Mouse (Mus musculus): Measurements from ENCODE around the gene Nufip2. TPM values are rescaled to one million over a fixed set of nuclear protein-coding genes. Genes with fewer than 3 reads are reported as not detected.
"Not testable (repeated sequence)": the region's sequence is repeated elsewhere in the genome, so short reads cannot be mapped to it uniquely, and the experiment has no call there.

The Nufip2 gene
- total RNA-seq (2021), result 10 to 100 TPM; 84.8 to 92.9 TPM

DNA sequence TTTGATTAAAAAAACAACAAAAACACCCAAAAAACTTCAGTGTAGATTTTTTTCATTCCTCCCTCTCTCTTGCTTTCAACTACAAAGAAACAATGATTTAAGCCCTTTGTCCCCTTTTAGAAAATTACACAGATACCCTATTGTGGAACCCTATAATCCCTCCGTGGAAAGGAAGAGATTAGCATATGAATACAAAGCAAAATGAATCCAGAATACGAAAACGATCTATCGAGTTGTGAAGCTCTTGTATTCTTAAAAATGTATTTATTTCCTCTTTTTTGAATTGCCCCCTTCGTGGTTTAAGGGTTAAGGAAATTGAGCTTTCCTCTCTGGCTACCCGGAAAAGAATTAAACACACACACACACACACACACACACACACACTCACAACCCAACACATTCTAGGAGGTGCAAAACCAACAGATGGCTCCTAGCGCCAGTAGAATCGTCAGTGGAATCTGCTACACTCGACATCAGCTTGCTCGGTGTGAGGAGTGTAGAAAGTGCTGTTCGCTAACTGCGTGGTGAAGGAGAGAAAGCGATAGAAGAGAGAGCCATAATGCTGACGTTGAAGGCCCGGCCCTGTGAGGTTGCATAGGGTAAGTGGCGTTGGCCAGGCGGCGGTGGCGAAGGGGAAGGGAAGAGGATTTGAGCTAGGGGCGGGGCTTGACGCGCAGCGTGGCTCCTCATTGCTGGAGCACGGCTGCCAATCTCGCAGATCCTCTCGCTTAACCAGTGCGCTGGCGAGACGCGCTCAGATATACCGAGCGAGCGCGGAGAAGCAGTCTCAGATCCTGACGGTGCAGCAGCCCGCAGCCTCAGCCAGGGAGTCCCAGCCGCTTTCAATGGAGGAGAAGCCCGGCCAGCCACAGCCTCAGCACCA lies at the start of gene Nufip2:
Gene Nufip2 (plus strand): TSS at position 773 of the 883 bp plus-strand sequence.
- peak; percentile 99 for DNase-seq

DNA sequence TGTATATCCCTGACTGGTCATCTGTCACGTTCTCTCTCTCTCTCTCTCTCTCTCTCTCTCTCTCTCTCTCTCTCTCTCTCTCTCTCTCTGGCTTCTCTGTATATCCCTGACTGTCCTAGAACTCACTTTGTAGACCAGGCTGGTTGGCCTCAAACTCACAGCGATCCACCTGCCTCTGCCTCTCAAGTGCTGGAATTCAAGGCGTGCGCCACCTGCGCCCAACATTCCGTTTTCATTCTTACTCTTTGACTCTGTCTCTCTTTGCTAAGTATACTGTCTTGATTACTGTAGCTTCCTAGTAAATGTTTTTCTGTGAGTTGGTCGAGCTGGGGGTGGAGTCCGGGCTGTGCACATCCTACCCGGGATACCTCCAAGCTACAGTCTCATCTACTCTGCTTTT lies 44.6 kb upstream of the Nufip2 start:
- no peak for DNase-seq

DNA sequence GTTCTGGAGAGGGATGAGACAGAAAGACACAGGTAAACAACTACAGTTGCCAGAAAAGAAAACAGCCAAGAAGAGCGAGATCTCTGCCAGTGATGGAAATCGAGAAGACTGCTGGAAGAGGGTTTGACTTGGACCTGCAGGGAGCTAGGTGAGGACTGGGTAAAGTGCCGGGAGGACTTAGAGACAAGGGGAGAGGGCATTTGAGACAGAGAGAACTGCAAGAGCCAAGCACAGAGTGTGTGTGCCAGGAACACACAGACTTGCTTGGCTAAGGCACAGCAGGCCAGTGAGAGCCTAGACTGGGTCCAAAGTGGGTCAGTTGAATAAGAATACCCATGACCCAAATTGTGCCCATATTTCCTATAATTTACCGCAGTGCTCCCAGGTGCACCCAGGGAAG lies 40.5 kb upstream of the Nufip2 start:
- DNase-seq, result peak; percentile 19 to 20

DNA sequence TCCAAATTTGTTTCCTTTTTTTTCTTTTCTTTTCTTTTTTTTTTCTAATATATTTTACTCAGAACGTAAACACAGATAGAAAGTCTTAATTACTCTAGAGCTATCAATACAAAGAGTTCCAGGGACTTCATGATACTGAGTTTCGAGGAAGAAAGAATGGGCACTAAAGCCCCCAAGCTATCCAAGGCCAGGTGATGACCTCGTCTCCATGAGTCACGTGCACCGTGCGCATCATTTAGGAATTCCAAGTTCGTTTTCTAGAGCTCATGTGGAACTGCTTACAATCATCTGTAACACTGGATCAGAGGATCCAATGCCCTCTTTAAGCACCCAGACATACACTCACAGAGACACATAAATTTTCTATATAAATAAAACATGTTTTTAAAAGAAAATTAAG lies 37.1 kb upstream of the Nufip2 start:
- no peak for DNase-seq

DNA sequence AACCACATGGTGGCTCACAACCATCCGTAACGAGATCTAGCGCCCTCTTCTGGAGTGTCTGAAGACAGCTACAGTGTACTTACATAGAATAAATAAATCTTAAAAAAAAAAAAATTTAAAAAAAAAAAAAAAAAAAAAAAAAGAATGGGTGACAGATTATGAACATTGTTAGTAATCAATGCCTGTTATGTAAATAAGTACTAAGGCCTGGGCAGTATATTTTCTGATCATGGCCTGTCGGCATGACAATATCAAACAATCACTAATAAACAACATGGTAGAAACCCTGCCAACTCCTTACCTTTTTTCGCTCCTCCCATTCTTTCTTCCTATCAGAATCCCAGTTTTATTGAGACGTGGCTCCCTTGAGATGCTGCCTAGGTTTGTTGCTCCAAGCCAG lies 33.5 kb upstream of the Nufip2 start:
- no peak for DNase-seq

DNA sequence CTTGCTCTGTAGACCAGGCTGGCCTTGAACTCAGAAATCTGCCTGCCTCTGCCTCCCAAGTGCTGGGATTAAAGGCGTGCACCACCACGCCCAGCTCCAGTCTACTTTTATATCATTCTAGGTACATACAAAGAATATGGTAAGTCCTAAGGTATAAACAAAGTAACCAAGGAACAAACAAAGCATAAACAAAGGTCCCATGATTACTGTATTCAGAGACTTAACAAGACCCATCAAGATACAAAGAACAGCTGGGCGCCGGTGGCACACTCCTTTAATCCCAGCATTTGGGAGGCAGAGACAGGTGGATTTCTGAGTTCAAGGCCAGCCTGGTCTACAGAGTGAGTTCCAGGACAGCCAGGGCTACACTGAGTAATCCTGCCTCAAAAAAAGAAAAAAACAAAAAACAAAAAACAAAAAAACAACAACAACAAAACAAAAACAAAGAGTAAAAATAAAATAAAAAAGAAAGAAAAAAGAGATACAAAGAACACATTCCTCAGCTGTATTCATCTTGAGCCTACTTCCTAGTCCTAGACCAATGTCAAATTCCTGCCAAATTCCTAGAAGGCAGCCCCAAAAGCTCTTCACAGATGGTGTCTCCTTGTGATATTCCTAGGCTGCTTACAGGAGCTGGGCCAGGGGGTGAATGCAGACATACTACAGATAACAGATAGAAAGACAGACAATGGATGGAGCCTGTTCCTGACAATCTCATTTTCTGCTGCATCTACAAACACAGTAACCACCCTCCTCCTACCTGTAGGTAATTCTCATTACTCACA lies 32.4 kb upstream of the Nufip2 start:
- not testable (repeated sequence) for DNase-seq

DNA sequence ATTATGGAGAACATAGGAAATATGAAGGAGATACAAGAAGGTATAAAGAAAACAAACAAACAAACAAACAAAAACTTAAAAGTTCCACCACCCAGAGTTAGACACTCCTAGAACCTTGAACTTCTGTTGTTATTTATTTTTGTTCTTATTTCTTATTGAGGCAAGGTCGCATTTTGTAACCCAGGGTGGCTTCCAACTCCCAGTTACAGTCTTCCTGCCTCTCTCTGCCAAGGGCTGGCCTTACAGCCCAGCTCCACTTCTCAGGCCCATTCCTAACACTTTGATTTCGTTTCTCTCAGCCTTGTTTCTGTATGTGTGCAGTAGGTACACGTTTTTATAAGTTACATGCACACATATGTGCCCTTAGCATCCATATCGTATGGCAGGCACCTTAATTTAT lies 26.0 kb upstream of the Nufip2 start:
- DNase-seq, result no peak

DNA sequence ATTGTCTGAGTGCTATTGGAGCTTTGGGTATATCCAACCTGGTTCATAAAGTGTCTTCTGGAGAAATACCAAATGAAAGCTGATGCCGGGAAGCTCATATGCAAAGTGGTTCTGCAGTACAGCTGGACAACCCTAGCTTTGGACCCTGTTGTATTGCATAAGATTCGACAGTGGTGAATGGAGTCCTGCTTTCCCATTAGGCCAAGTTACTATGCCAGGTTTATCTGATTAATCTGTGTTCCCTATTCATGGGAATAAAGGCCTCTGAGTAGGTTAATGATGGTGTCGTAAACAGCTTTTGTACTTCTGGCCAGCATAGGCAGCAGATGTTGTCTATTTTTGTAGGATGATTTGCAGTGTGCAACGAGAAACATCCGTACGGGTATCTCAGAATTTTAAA lies 22.3 kb upstream of the Nufip2 start:
- DNase-seq, result no peak

DNA sequence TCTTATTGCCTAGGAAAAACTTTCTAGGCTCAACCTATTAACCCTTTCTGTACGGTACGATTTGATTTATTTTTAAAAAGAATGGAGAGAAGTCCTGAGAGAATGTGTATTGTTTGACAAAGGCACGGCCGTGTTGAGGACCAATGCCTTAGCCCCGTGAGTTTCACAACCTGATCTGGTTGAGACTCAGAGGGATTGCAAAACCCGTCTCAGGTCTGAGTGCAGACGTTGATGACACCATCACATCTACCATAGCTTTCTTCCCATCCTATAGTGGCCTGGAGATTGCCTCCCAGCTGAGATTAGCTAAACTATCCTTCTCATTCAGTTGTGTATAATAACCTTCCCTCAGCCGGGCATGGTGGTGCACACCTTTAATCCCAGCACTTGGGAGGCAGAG lies 21.9 kb upstream of the Nufip2 start:
- no peak for DNase-seq

DNA sequence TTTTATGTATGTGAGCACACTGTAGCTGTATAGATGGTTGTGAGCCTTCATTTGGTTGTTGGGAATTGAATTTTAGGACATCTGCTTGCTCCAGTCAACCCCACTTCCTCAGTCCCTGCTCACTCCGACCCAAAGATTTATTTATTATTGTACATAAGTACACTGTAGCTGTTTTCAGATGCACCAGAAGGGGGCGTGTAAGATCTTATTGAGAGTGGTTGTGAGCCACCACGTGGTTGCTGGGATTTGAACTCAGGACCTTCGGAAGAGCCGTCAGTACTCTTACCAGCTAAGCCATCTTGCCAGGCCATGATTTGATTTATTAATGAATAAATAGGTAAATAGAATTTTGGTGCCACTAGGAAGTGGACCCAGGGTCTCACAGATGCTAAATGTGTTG lies 20.6 kb upstream of the Nufip2 start:
- DNase-seq, result not testable (repeated sequence)

DNA sequence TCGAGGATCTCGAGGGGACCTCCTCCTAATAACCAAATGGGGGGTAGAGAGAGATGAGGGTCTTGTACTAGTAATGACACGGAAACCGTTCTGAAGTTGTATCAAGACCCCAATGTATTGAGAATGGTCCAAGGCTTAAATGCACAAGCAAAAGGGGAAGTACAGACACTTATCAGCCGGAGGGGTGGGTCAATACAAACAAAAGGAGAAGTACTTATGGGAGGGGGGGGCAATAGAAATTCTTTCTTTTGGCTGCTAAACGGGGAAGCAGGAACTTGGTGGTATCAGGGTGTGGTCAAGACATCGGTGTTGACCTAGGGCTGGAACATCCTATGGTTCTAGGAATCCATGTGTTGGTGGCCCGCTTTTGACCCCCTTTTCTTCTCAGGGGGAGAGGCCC lies 19.2 kb upstream of the Nufip2 start:
- DNase-seq, result not testable (repeated sequence)

DNA sequence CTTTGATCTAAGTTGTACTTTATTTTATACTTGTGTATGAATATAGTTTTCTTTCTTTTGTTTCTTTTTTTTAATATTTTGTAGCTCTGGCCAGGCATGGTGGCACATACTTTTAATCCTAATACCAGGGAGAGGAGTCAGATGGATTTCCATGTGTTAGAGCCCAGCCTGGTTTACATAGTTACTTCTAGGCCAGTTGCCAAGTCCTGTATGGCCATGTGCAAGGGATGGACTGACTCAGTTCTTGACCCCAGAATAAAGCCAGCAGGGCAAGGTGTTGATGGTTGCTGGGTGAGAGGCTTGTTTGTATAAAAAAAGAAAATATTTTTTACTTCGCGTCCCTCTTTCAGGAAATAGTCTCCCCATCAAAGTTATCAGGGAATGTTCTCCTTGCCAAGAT lies 13.2 kb upstream of the Nufip2 start:
- no peak for DNase-seq

DNA sequence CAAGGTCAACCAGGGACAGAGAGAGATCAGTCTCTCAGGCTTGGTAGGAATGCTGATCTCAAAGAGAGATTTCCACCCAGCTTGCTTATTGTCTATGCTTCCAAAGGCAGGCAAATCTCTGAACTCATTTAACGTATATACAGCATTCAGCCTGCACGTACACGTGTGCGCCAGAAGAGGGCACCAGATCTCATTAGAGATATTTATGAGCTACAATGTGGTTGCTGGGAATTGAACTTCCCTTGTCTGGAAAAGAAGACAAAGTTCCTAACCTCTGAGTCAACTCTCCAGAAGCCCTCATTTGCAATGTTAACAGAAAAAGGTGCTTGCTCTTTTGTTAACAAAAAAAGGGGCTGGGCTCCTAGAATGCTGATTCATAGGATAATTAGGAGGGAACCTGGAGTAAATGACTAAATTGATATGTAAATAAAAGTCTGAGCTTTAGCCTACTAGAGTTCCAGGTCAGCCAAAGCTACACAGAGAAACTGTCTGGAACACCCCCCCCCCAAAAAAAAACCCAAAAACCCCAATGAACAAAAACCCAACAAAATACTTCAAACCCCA lies 12.4 kb upstream of the Nufip2 start:
- no peak for DNase-seq

DNA sequence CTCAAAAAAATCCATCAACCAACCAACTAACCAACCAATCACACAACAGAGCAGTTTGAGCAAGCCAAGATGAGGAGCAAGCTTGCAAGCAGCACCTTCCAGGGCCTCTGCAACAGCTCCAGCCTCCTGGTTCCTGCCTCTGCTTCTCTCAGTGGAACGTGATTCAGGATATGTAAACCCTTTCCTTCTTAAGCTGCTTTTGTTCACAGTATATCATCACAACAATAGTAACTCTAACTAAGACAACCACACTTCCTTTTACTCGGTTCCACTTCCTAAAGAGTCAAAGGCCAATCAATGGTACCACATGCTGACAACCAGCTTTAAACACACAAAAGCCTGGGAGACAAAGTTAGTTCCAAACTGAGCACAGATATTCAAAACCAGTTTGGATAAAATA lies 5.9 kb upstream of the Nufip2 start:
- DNase-seq, result no peak

DNA sequence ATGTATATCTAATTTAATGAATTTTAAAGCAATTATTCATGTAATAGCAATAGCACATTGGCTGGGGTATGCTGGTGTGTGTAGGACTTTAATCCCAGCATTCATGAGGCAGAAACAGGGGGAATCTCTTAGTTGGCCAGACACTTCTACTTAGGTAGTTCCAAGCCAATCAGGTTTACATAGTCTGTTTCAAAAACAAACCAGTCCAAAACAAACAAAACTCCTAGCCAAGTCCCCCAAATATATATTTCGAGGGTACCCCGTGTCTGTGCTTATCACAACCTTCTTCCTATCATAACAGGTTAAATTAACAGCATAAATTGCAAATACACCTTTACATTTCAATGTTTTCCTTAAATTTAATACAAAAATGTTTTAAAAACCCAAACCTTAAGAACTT lies 1.1 kb upstream of the Nufip2 start:
- no peak for DNase-seq

DNA sequence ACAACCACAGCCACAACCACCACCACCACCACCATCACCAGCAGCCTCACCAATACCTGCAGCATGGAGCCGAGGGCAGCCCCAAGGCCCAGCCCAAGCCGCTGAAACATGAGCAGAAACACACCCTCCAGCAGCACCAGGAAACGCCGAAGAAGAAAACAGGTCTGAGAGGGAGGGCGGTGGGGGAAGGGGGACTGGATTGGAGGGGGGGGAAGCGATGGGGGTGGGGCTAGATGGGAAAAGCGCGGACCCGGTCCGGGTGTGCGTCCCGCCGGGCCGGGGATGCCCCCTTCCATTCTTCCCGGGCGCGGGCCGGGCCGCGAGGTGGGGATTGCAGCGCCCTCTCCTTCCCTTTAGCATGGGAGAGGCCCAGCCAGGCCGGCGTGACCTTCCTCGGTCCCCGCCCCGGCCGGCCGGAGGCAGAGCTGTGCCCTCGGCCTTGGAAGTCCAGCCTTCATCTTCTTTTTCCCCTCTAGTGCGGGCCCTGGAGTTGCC lies 438 bp downstream of the Nufip2 start:
- peak; percentile 25 for DNase-seq

DNA sequence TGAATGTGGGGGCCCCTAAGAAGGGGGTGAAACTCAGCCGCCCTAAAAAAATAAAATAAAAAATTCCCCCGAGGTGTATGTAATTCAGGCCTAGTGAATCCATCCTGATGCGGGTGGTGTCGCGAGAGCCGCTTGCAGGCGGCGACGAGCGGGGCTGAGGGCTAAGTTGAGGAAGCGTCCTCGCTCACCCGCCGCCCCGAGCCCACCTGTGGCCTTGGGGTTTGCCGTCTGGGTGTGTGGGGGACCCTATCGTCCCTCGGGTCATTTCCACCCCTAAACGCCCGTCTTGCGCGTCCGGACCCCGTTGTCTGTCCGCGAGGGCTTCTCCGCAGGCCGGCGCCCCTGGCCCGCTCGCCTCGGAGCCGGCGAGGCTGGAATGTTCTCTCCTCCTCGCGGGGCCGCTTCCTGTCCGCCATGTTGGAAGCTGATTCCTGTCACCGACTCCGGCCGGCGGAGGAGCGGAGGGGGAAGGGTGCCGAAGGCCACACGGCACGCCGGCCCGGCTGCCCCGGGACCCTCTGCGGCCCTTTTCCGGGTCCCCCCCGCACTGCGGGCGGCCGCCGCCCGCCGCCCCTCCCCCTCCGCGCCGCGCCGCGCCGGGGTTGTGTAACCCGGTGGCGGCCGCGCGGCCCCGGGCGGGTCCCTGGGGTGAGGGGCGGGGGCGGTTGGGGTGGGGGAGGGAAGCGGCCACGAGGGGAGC lies 1.0 kb downstream of the Nufip2 start:
- peak; percentile 59 to 60 for DNase-seq

DNA sequence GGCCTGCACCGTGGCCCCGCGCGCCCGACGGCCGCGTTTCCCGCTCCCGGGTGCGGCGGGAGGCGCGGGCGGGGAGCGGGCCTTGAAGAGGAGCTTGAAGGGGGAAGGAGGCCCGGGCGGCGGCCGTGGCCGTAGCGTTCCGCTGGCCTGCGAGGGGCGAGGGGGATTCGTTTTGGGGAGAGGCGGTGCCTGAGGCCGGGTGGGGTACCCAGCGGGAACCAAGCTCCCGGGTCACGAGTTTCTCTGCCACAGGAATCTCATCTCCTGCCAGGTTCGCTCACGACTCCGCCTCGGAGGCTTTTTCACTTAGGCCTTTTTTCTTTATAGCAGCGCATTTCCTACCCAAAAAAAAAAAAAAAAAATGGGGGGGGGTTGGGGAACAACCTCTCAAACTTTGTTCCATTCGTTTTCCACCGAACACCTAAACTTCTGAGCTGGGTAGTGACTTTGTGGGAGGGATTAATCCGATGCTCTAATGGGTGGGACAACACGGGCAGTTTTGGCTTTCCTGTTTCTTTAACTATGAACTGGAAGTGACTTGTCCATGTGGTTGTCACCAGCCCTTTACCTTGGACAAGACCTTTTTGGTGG lies 1.7 kb downstream of the Nufip2 start:
- peak; percentile 19 to 32 for DNase-seq

DNA sequence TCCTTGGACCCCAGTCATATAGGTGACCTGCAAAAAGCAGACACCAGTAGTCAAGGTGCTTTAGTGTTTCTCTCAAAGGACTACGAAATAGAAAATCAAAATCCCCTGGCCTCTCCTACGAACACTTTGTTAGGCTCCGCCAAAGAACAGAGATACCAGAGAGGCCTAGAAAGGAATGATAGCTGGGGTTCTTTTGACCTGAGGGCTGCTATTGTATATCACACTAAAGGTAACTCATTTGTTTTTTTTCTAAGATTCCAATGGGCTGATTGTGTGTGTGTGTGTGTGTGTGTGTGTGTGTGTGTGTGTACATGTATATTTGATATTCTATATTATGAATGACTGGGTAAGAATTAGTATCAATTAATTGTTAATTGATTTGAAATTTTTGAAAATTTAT lies 7.1 kb downstream of the Nufip2 start:
- DNase-seq, result no peak

DNA sequence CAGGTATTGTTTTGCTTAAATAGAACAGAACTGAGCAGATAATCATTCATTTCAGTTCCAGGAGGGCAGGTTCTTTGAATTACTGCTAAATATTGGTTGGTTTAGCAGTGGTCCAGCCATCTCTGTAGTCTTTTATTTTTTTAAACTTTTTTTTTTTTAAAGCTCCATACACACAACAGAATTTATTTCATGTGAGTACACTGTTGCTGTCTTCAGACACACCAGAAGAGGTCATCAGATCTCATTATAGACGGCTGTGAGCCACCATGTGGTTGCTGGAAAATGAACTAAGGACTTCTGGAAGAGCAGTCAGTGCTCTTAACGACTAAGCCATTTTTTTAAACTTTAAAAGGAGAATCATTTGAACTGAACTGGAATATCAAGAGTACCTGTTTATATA lies 11.3 kb downstream of the Nufip2 start:
- DNase-seq, result no peak

DNA sequence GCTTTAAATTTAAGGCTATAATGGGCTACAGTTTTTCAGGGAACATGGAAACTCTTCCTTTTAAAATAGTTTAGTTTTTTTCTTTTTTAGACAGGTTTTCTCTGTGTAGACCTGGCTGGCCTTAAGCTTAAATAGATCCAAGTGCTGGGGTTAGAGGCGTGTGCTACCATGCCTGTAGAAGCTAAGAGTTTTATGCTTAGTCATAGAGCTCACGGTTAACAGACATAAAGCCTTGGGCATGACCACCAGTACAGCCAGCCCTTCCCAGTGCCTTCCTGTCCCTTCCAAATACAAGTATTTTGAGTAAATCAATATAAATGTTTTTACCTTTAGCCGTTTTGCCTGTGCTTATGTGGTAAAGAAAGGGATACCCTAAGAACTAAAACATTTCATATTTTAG lies 20.0 kb downstream of the Nufip2 start:
- DNase-seq, result no peak

DNA sequence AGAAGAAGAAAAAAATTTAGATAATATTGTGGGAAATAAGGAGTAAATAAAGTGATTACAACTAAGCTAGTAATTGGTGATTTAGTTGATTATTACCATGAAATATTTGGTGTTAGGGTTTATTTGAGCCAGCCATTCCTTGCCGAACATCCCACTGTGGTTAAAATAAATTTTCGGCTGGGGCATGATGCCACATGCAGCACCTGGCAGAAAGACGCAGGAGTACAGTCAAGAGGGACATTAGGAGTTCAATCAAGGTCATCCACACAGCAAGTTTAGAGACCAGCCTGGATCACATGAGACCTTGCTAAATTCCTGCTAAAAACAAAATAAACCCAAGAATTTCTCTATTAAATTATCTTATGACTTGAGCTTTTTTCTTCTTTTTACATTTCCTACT lies 23.1 kb downstream of the Nufip2 start:
- DNase-seq, result no peak

All from layer of hippocampus, postnatal 36 days (tissue).